Mouse (Mus musculus): ENCODE data around the gene Actr2. TPM values are rescaled to one million over a fixed set of nuclear protein-coding genes. Genes with fewer than 3 reads are reported as not detected.
"Not testable (repeated sequence)": the region's sequence is repeated elsewhere in the genome, so short reads cannot be mapped to it uniquely, and the experiment has no call there.

The Actr2 gene
- polyA plus RNA-seq (2015; fragmentation: Nextera tagmentation; extraction: Ambion mirVana), result 189 and 208 TPM in 2 replicates

GRCm38 (mm10) chr11:20112741-20113480, at the start of gene Actr2:
Gene Actr2, minus strand, starts transcription at chr11:20112913.
- Histone ChIP-seq H3K9me3 (ENCODE audit: control insufficient read depth, low read length) (no peaks in the 10 kb centered on the region), H3K4me2 (ENCODE audit: low read length) (peak within 1 kb of the TSS; percentile 70), H3K9ac (replicated peaks; ENCODE audit: low read depth, low read length) (peak within 1 kb of the TSS; percentile 94), H3K4me1 (replicated peaks; ENCODE audit: control insufficient read depth, insufficient read depth, low read length) (peaks cover 13% of the 10 kb centered on the region), H3K4me3 (replicated peaks; ENCODE audit: low read length) (peak within 1 kb of the TSS; percentile 90), H3K27ac (ENCODE audit: low read length) (peak within 1 kb of the TSS; percentile 93), H3K36me3 (ENCODE audit: control insufficient read depth, insufficient read depth) (no peaks in the 10 kb centered on the region), H3K27me3 (replicated peaks; ENCODE audit: control insufficient read depth, insufficient read depth, low read length) (no peaks in the 10 kb centered on the region)
- WGBS, result under 1% methylated on average over 54 of the region's 57 CpGs
- peak; percentile 99 for ATAC-seq

- H3K4me1 ChIP-seq (replicated peaks; ENCODE audit: control insufficient read depth, insufficient read depth, low read length), result no peaks in the 10 kb centered on the region
- H3K4me3 ChIP-seq (replicated peaks; ENCODE audit: low read length), result no peak overlapping the region
- H3K36me3 ChIP-seq (ENCODE audit: control insufficient read depth, insufficient read depth), result no peaks in the 10 kb centered on the region
- no peak overlapping the region for H3K9ac ChIP-seq (replicated peaks; ENCODE audit: low read depth, low read length)
- no peak for ATAC-seq
- no peaks in the 10 kb centered on the region for H3K9me3 ChIP-seq (ENCODE audit: control insufficient read depth, low read length)
- H3K27me3 ChIP-seq (replicated peaks; ENCODE audit: control insufficient read depth, insufficient read depth, low read length), result no peaks in the 10 kb centered on the region
- no peak overlapping the region for H3K27ac ChIP-seq (ENCODE audit: low read length)
- no peak overlapping the region for H3K4me2 ChIP-seq (ENCODE audit: low read length)
These were observed 46.2 kb upstream of the Actr2 start for GRCm38 (mm10) chr11:20158879-20159278.

GRCm38 (mm10) chr11:20153542-20153941, 40.8 kb upstream of the Actr2 start:
- not testable (repeated sequence) for H3K4me2 ChIP-seq (ENCODE audit: low read length); H3K36me3 ChIP-seq (ENCODE audit: control insufficient read depth, insufficient read depth); H3K9ac ChIP-seq (replicated peaks; ENCODE audit: low read depth, low read length); H3K27ac ChIP-seq (ENCODE audit: low read length); H3K9me3 ChIP-seq (ENCODE audit: control insufficient read depth, low read length); ATAC-seq; H3K4me1 ChIP-seq (replicated peaks; ENCODE audit: control insufficient read depth, insufficient read depth, low read length); H3K4me3 ChIP-seq (replicated peaks; ENCODE audit: low read length); H3K27me3 ChIP-seq (replicated peaks; ENCODE audit: control insufficient read depth, insufficient read depth, low read length)
- 89% methylated on average over 5 of the region's 5 CpGs for WGBS

- ATAC-seq, result no peak
- H3K4me1 ChIP-seq (replicated peaks; ENCODE audit: control insufficient read depth, insufficient read depth, low read length), result no peaks in the 10 kb centered on the region
- H3K27me3 ChIP-seq (replicated peaks; ENCODE audit: control insufficient read depth, insufficient read depth, low read length), result no peaks in the 10 kb centered on the region
- 0 out of 2 replicates have a peak, but pooled peaks cover 2% of the 10 kb centered on the region for H3K9me3 ChIP-seq (ENCODE audit: control insufficient read depth, low read length)
- no peak overlapping the region for H3K9ac ChIP-seq (replicated peaks; ENCODE audit: low read depth, low read length)
- WGBS, result 87% methylated on average over 4 of the region's 4 CpGs
- no peak overlapping the region for H3K27ac ChIP-seq (ENCODE audit: low read length)
- H3K36me3 ChIP-seq (ENCODE audit: control insufficient read depth, insufficient read depth), result no peaks in the 10 kb centered on the region
- H3K4me2 ChIP-seq (ENCODE audit: low read length), result no peak overlapping the region
- H3K4me3 ChIP-seq (replicated peaks; ENCODE audit: low read length), result no peak overlapping the region
These were observed 39.6 kb upstream of the Actr2 start for GRCm38 (mm10) chr11:20152107-20152901.

DNA sequence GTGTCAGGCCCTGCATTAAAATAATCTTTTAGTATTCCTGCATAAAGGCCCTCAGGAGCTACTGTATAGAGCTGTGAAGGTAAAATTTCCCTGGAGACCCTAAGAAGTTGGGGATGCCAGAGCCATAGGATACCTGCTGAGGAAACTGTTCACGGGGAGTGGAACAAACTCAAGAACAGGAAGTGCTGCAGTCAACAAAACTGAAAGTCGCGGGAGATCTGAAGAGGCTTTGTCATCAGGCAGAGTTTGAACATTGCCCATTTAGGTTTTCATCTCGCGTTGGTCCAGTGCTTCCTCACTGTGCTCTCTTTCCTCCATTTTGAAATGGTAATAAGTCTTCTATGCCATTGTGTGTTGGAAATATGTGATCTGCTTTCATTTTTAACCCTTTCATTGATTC, 38.6 kb upstream of the Actr2 start:
- no peak overlapping the region for H3K4me3 ChIP-seq (replicated peaks; ENCODE audit: low read length)
- H3K27ac ChIP-seq (ENCODE audit: low read length), result no peak overlapping the region
- H3K9ac ChIP-seq (replicated peaks; ENCODE audit: low read depth, low read length), result no peak overlapping the region
- 0 out of 2 replicates have a peak, but pooled peaks cover 2% of the 10 kb centered on the region for H3K9me3 ChIP-seq (ENCODE audit: control insufficient read depth, low read length)
- ATAC-seq, result no peak
- H3K4me2 ChIP-seq (ENCODE audit: low read length), result no peak overlapping the region
- no peaks in the 10 kb centered on the region for H3K27me3 ChIP-seq (replicated peaks; ENCODE audit: control insufficient read depth, insufficient read depth, low read length)
- 90% methylated on average over 5 of the region's 5 CpGs for WGBS
- H3K36me3 ChIP-seq (ENCODE audit: control insufficient read depth, insufficient read depth), result no peaks in the 10 kb centered on the region
- no peaks in the 10 kb centered on the region for H3K4me1 ChIP-seq (replicated peaks; ENCODE audit: control insufficient read depth, insufficient read depth, low read length)

DNA sequence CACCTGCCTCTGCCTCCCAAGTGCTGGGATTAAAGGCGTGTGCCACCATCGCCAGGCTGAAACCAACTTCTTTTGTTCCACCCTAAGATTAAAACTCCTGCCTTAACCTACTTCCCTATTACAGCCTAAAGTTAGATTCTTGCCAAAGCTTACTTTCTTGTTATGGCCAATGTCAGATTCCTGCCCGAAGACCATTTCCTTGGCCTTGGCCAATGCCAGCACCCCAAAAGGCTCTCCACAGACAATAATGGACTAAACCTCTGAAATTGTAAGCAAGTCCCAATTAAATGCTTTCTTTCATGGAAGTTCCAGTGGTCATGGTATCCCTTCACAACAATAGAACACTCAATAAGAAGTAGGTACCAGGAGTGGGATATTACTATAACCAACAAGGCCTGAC, 37.2 kb upstream of the Actr2 start:
- no peak overlapping the region for H3K9ac ChIP-seq (replicated peaks; ENCODE audit: low read depth, low read length)

DNA sequence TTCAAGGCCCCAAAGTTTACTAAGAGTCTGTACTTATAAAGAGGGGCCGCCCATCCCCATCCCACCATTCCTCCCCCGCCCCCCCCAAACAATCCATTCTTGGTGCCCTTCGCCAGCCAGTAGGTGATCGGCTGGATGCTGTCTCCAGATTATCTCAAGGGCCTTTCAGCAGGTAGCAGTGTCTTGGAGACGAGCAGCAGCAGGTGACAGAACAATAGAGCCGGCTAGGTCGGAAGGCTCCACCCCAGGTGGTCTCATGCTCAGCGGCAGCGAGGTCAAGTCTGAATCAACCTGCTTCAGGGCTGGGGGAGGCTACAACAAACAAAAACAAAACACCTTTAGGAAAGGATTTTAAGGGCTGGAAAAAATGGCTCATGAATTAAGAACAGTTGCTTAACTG, 32.7 kb upstream of the Actr2 start:
- Histone ChIP-seq H3K27me3 (replicated peaks; ENCODE audit: control insufficient read depth, insufficient read depth, low read length) (no peaks in the 10 kb centered on the region), H3K36me3 (ENCODE audit: control insufficient read depth, insufficient read depth) (no peaks in the 10 kb centered on the region), H3K9me3 (ENCODE audit: control insufficient read depth, low read length) (0 out of 2 replicates have a peak, but pooled peaks cover 2% of the 10 kb centered on the region), H3K9ac (replicated peaks; ENCODE audit: low read depth, low read length) (no peak overlapping the region), H3K4me1 (replicated peaks; ENCODE audit: control insufficient read depth, insufficient read depth, low read length) (no peaks in the 10 kb centered on the region), H3K27ac (ENCODE audit: low read length) (no peak overlapping the region), H3K4me2 (ENCODE audit: low read length) (no peak overlapping the region), H3K4me3 (replicated peaks; ENCODE audit: low read length) (no peak overlapping the region)
- ATAC-seq, result no peak
- WGBS, result 15% methylated on average over 9 of the region's 9 CpGs

More for the DNA sequence above, 37.2 kb upstream of the Actr2 start:
- Histone ChIP-seq H3K9me3 (ENCODE audit: control insufficient read depth, low read length) (0 out of 2 replicates have a peak, but pooled peaks cover 2% of the 10 kb centered on the region), H3K4me3 (replicated peaks; ENCODE audit: low read length) (no peak overlapping the region), H3K27me3 (replicated peaks; ENCODE audit: control insufficient read depth, insufficient read depth, low read length) (no peaks in the 10 kb centered on the region), H3K4me2 (ENCODE audit: low read length) (no peak overlapping the region), H3K36me3 (ENCODE audit: control insufficient read depth, insufficient read depth) (no peaks in the 10 kb centered on the region), H3K27ac (ENCODE audit: low read length) (no peak overlapping the region), H3K4me1 (replicated peaks; ENCODE audit: control insufficient read depth, insufficient read depth, low read length) (no peaks in the 10 kb centered on the region)
- WGBS, result 96% methylated on average over 3 of the region's 3 CpGs
- ATAC-seq, result no peak

DNA sequence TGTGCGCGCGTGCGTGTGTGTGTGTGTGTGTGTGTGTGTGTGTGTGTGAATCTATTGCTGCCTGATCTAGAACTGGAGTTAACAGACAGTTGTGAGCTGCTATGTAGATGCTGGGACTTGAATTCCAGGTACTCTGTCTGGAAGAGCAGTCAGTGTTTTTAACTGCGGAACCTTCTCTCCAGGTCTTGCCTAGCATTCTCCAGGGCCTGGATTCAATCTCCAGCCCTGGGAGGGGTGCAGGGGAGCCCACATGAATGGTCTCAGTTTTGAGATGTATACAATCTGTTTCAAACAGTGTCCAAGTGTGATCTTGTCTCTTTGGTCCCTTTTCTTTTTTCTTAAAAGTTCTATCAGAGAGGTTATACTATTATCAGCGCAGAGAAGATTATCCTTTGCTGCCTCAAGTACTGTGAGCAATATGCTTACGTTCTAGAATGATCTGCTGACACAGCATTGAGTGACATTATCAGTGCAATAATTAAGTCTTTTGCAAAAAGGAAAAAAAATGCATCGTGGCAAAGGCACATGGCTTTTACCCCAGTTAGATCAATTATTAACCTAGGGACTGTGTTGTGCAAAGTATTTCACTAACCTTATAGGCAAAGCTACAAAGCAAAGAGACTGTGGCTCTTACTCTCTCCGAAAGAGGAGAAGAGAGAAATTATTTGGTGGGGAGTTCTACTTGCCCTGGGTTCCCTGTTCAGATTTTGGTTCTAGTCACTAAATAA, 32.0 kb upstream of the Actr2 start:
- WGBS, result 87% methylated on average over 9 of the region's 9 CpGs
- Histone ChIP-seq H3K9ac (replicated peaks; ENCODE audit: low read depth, low read length) (no peak overlapping the region), H3K27me3 (replicated peaks; ENCODE audit: control insufficient read depth, insufficient read depth, low read length) (no peaks in the 10 kb centered on the region), H3K36me3 (ENCODE audit: control insufficient read depth, insufficient read depth) (no peaks in the 10 kb centered on the region), H3K4me1 (replicated peaks; ENCODE audit: control insufficient read depth, insufficient read depth, low read length) (no peaks in the 10 kb centered on the region), H3K4me2 (ENCODE audit: low read length) (no peak overlapping the region), H3K9me3 (ENCODE audit: control insufficient read depth, low read length) (no peaks in the 10 kb centered on the region), H3K27ac (ENCODE audit: low read length) (no peak overlapping the region), H3K4me3 (replicated peaks; ENCODE audit: low read length) (no peak overlapping the region)
- ATAC-seq, result no peak

GRCm38 (mm10) chr11:20143687-20144086, 31.0 kb upstream of the Actr2 start:
- not testable (repeated sequence) for H3K27ac ChIP-seq (ENCODE audit: low read length); H3K36me3 ChIP-seq (ENCODE audit: control insufficient read depth, insufficient read depth); H3K4me2 ChIP-seq (ENCODE audit: low read length); H3K9me3 ChIP-seq (ENCODE audit: control insufficient read depth, low read length); H3K4me1 ChIP-seq (replicated peaks; ENCODE audit: control insufficient read depth, insufficient read depth, low read length); ATAC-seq; H3K9ac ChIP-seq (replicated peaks; ENCODE audit: low read depth, low read length); H3K4me3 ChIP-seq (replicated peaks; ENCODE audit: low read length); H3K27me3 ChIP-seq (replicated peaks; ENCODE audit: control insufficient read depth, insufficient read depth, low read length)
- WGBS, result 95% methylated on average over 4 of the region's 4 CpGs

Data from forebrain, embryonic 16.5 days (tissue).